Mouse (Mus musculus): ENCODE results near the gene Gm20388. TPM values are rescaled to one million over a fixed set of nuclear protein-coding genes. Genes with fewer than 3 reads are reported as not detected.
A peak's percentile ranks its signal among the peaks of the same experiment; 100 is the strongest.
"Not testable (repeated sequence)": the region's sequence is repeated elsewhere in the genome, so short reads cannot be mapped to it uniquely, and the experiment has no call there.

The Gm20388 gene
- total RNA-seq, 2 experiments from 2014 or later = 12.7 TPM; not detected in 1

- DNase-seq = no peak
Measured at GRCm38 (mm10) chr8:121431499-121431898, 1520.9 kb downstream of the Gm20388 start.

- peak in 1 of 2 experiments; percentile 14 for DNase-seq
Measured at GRCm38 (mm10) chr8:121433466-121433865, 1522.8 kb downstream of the Gm20388 start.

- DNase-seq = no peak
Measured at GRCm38 (mm10) chr8:121436656-121437055, 1526.0 kb downstream of the Gm20388 start.

GRCm38 (mm10) chr8:121437506-121437905, 1526.9 kb downstream of the Gm20388 start:
- no peak for DNase-seq

- DNase-seq = no peak
Measured at GRCm38 (mm10) chr8:121438111-121438510, 1527.5 kb downstream of the Gm20388 start.

- no peak for DNase-seq
Measured at GRCm38 (mm10) chr8:121439351-121439750, 1528.7 kb downstream of the Gm20388 start.

- no peak for DNase-seq
Measured at GRCm38 (mm10) chr8:121443361-121443760, 1532.7 kb downstream of the Gm20388 start.

- DNase-seq = not testable (repeated sequence)
Measured at GRCm38 (mm10) chr8:121444521-121444920, 1533.9 kb downstream of the Gm20388 start.

GRCm38 (mm10) chr8:121445027-121445471, 1534.4 kb downstream of the Gm20388 start:
- peak; percentile 18 to 33 for DNase-seq

GRCm38 (mm10) chr8:121446133-121446532, 1535.5 kb downstream of the Gm20388 start:
- no peak for DNase-seq

- DNase-seq = no peak
Measured at GRCm38 (mm10) chr8:121446862-121447261, 1536.2 kb downstream of the Gm20388 start.

GRCm38 (mm10) chr8:121450211-121450610, 1539.6 kb downstream of the Gm20388 start:
- DNase-seq = no peak

- no peak for DNase-seq
Measured at GRCm38 (mm10) chr8:121451404-121452076, 1540.9 kb downstream of the Gm20388 start.

- DNase-seq = no peak
Measured at GRCm38 (mm10) chr8:121454737-121455136, 1544.1 kb downstream of the Gm20388 start.

GRCm38 (mm10) chr8:121461192-121461591, 1550.6 kb downstream of the Gm20388 start:
- no peak for DNase-seq

- no peak for DNase-seq
Measured at GRCm38 (mm10) chr8:121462092-121462491, 1551.5 kb downstream of the Gm20388 start.

GRCm38 (mm10) chr8:121468083-121469071, 1557.7 kb downstream of the Gm20388 start:
- no peak for DNase-seq

GRCm38 (mm10) chr8:121474161-121474897, 1563.7 kb downstream of the Gm20388 start:
- DNase-seq = no peak

- no peak for DNase-seq
Measured at GRCm38 (mm10) chr8:121474898-121475284, 1564.2 kb downstream of the Gm20388 start.

- DNase-seq = no peak
Measured at GRCm38 (mm10) chr8:121477851-121478547, 1567.4 kb downstream of the Gm20388 start.

GRCm38 (mm10) chr8:121479144-121479543, 1568.5 kb downstream of the Gm20388 start:
- no peak for DNase-seq
